Mouse (Mus musculus) gastrocnemius, postnatal 36 days (tissue): ENCODE data around the gene Pld1. TPM values are rescaled to one million over a fixed set of nuclear protein-coding genes. Genes with fewer than 3 reads are reported as not detected.

ENCODE experiments used
- DNase-seq, 2 experiments: peaks; one replicate each; pipeline ENCODE4 v3.0.0; 2022
- intact Hi-C: fragments of 180-260 bp; cut with DNase I; formaldehyde crosslinking; loops from one replicate; pipeline ENCODE4 v1.15.1; 2025
- long read RNA-seq, 2 experiments: library from polyadenylated mRNA; stranded (forward); transcript quantifications; one replicate each; pipeline ENCODE4 v2.0.0; 2021
- total RNA-seq, 2 experiments: library from RNA; stranded (reverse); gene quantifications; 2 replicates each; pipeline ENCODE4 v1.2.3; 2021

Pld1 gene
- 1 to 10 TPM; 4.7 to 6.6 TPM for total RNA-seq
- long read RNA-seq, experiment 1: 0 reads
- long read RNA-seq, experiment 2: 0 reads

DNA sequence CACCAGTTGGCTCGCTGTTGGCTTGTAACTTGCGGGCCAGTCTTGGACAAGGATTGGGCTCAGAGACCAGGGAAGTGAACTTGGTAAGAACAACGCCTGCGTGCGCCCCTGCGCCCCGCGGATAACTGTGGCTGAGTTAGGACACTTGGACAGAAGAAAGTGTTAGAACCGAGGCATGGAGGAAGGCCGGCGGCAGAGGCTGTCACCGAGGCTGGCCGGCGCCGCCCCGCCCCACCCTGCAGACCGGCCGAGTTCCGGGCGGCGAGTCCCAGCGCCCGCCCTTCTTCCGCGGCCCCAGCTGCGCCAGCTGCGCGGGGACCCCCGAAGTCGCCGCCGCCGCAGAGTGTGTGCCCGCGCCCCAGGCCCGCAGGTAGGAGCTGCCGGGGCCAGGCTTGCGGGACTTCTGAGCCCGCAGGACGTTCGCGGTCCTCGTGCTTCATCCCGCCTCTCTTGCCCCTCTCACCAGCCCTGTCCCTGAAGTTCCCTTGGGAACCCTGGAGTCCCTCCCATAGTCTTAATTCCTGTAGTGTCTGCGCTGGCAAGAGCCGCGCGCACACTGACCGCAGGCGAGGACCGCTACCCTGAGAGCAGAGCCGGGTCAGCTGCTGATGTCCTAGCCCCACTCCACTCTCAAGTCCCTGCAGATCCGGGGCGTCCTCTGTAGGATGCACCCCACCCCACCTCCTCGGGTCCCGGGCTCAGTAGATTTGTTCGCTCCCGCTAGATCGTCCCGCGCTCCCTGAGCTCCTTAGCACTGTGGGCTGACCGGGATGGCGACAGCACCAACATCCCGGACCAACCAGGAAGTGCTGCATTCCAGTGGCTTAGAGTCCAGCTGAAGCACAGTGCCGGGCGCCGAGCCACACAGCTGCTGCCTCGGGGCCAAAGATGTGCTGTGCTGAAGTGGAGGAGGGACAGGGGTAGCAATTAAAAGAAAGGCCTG lies at the start of gene Pld1:
TSS of gene Pld1 (plus strand) at position 315 of the 943 bp plus-strand sequence.
- DNase-seq: peak; percentile 86 to 92
- intact Hi-C loops: no loop called here

DNA sequence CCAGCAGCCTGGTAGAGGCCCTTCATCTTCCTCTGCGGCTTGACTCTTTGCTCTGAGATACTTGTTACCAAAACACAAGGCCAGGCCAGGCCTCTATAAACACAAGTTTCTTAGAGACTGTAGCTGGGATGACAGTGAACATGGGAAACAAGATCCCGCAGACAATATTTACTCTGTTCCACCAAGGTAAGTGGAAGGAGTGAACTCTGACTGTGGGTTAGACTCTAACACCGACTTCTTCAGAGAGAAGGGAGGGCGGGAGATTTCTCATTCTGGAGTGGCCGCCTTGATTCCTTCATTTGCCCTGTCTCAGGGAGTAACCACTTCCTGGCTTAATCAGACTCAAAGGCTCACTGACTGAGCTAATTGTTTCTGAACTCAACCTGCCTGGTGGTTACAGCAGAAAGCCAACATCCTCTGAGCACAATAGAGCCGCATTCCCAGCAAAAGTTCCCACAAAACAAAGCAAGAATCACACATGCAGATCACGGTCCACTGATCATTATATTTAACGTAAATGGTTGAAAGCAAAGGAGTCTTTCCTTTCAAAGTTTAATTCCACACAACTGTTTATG lies 42.1 kb upstream of the Pld1 start, which contains the start of gene Tmem212:
TSS of gene Tmem212 (minus strand) at position 51 of the 575 bp plus-strand sequence.
- no peak for DNase-seq
- intact Hi-C loops: no loop called here

DNA sequence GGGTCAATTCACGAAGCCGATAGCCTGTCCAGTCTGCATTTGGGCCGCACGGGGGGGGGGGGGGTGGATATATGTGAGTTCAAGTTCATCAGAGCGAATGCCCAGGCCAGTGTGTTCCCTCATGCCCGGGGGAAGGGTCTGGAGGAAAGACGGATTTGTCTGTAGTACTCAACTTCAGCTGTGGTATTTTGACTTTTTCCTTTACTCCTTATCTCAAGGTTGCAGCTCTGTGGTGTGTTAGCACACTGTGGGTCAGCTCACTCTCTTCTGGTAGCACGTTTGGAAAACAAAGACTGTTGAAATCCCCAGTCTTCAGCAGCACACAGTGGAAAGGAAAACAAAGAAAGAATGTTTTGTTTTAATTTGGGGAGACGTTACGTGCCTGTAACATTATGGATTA lies 40.3 kb upstream of the Pld1 start:
- intact Hi-C loops: no loop called here

DNA sequence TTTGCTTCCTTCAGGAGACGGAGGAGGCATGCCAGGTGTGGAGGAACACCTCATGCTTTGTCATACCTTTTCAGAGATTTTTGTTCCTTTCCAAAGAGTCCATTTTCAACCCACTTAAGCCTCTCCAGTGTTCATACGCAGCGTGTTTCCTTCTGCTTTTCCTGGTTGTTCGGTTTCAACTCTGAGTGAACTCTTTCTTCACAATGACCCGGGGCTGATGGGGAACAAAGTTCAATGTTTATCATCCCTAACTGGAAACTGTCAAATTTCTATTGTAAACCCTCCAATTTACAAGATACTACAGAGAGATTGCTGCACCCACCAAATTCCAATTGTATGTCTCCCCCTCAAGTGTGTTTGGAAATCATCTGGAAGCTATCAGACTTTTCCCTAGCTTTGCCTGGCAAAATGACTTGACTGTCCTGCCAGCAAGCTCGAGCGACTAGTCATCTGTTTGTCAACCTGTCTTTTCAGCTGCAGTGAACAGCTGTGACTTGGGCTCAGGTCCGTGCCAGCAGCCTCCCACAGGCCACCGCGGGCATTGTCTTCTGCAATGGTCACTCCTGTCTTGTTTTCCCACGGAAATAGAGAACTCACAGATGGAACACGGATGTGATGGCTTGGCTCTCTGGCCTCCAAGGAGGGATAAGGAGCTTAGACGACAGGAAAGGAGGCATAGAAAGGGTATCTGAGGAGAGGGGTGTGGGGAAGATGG lies 39.3 kb upstream of the Pld1 start:
- intact Hi-C loops: no loop called here
- peak; percentile 56 to 73 for DNase-seq

More for the DNA sequence above, 40.3 kb upstream of the Pld1 start:
- no peak for DNase-seq

DNA sequence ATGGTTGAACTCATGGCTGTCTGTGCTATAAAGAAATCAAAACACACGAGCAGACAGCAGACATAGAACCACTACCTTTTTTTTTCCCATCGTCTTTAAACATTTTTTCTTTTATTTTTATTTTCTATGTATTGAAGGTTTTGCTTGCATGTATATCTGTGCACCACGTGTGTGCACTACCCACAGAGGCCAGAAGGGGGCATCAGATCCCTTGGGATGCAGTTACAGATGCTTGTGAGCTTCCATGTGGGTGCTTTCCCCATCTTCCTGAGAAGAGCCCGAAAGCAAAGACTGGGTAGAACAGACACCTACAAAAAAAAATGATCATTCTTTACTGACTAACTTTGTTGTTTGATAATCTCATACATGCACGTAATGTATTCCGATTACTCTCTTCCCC lies 36.6 kb upstream of the Pld1 start:
- intact Hi-C loops: no loop called here
- DNase-seq: no peak

DNA sequence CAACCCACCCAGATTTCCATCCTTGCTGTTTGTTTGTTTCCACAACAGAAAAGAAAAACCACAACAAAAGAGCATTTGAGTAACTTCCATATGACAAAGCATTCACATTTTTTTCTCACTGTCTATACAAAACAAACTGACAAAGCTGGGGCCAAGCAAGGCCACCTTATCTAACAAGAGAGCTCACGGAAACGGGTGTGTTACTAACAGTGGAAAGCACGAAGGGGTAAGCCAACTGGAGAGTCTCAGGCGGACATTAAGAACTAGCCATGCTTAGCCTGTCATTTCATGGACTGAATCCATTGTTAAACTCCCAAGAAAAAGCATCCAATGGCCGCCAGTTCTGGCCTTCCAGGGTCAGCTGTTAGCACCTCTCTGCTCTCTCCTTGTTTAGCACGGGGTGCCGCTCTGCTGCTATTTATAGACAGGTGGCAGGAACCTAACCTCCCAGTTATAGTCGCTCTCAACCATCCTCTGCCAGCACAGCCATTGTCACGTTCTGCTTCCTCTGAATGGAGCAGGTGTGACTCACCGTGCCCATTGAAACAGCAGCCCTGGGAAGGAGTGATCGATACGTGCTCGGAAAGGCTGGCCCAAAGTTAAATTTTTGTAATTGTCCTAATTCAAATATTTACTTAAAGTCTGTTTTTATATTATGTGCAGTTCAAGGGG lies 33.7 kb upstream of the Pld1 start:
- intact Hi-C loops: no loop called here
- DNase-seq: no peak

DNA sequence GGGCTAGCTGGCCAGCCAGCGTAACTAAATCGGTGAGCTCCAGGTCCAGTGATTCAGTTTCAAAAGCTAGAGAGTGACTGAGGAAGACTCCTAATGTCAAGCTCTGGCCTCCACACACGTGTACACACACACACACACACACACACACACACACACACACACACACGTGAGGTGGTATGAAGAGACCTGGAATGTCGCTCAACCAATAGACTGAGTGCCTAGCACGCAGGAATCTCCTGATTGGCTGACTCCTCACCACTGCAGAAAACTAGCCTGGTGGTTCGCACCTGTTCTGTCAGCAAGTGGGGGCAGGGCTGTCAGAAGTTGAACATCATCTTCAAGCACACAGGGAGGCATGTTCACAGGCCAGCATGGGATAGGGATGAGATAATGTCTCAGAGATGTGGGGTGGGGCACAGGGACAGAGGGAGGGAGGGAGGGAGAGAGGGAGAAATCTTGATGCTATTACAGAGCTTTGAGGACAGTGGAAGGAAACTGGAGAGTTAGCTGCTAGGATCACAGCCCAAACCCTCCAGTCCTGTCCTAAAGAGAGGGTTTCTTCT lies 31.8 kb upstream of the Pld1 start:
- DNase-seq: no peak
- intact Hi-C loops: no loop called here

DNA sequence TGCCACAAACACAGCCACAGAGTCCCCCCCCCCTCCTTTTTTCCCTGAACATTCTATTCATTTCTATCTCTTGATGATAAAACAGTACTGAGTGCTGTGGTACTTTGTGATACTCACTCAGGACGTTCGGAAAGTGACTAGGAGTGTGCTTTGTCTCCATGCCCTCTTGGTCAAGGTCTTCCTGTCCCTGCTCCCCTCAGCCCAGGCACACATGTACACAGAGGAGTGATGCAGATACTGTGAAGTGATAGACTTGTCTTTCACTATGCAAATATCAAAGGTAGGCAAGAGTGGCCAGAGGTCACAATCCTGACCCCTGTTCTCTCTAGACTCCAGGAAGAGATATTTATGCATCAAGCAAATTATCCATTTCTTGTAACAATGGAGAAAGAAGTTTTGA lies 31.2 kb upstream of the Pld1 start:
- intact Hi-C loops: no loop called here
- DNase-seq: no peak

DNA sequence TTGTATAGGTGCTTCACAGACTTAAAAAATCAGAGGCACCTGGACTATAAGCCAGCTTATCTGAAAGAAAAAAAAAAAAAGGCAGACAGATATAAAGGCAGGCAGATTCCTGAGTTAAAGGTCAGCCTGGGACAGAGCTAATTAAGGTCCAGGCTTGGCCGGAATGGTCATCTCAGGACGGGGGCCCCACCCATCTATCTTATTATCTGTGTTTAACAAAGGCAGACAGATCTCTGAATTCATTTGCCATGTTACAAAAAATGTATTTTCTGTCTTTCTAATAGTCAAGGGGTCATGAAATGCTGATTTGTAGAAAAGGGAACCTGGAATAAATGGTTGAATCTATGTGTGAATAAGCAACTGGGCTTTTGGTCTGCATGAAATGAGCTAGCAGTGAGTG lies 30.2 kb upstream of the Pld1 start:
- no peak for DNase-seq
- intact Hi-C loops: no loop called here

DNA sequence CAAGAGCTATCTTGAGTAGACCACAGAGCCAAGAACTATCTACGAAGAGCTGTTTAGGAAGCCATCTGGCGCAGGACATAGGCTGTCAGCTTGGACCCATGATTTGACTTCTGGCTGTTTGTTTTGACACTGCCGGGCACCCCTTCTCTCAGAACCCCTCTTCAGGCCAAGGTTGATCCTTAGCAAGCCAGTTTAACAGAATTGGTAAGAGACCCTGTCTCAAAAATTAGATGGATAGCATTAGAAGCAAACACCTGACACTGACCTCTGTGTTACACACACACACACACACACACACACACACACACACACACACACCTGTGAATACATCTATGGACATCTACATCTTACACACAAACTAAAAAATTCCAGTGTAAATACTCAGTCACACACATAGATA lies 29.5 kb upstream of the Pld1 start:
- no peak for DNase-seq
- intact Hi-C loops: no loop called here

DNA sequence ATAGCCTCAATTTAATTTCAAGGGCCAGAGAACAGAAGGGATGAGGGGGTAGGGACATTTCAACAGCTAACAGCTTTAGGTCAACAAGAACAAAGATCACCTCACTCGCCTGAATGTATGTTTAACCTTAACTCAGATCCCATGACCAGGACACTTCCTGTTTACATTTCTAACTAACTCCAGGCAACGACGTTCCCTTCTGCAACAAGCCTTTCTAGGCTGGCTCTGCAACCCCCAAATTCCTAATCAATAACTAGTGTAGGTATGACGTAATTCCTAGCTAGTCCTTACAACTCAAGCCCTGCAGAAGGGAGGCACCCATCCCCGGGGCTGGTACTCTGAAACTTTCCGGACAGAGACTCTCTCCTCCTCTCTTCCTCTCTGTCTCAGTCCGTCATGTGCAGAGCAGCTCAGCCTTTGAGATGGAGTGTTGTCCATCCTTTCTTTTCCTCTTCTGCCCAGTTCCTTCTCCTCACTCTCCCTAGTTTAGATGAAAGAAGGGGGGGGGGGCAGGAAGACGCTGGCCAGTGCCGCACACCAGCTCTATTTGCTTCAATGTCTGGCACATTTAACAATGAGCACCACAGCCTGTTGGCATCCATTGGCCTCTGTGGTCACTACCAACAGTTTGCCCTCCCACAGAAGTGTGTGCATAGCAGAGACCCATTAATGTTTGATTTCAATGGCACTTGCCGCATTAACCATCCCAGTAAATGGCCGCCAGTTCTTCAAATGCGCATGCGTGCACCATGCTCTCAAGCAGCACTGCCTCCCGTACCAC lies 19.6 kb upstream of the Pld1 start:
- DNase-seq: no peak
- intact Hi-C loops: no loop called here

DNA sequence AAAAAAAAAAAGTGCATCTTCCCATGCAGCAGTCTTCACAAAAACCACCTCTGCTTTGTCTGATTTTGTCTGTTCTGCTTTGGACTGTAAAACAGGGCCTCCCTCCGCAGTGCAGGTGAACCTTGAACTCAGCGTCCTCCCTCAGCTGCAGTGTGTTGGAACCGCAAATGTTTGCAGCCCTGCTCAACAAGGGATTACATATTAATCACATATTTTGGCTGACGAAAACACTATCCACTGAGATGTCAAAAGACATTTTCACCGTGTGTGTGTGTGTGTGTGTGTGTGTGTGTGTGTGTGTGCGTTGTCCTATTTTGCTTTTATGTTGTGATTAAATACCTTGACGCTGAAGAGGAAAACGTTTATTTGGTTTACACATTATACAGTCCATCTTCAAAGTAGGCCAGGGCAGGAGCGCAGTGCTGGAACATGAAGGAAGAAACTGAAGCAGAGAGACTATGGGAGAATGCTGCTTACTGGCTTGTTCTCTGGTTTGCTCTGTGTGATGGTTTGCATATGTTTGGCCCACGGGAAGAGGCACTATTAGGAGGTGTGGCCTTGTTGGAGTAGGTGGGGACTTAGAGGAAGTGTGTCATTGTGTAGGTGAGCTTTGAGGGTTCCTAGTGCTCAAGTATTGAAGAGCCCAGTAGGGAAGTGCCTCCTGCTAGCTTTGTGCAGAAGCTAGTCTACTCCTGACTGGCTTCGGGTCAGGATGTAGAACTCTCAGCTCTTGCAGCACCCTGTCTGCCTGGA lies 17.1 kb upstream of the Pld1 start:
- intact Hi-C loops: no loop called here

DNA sequence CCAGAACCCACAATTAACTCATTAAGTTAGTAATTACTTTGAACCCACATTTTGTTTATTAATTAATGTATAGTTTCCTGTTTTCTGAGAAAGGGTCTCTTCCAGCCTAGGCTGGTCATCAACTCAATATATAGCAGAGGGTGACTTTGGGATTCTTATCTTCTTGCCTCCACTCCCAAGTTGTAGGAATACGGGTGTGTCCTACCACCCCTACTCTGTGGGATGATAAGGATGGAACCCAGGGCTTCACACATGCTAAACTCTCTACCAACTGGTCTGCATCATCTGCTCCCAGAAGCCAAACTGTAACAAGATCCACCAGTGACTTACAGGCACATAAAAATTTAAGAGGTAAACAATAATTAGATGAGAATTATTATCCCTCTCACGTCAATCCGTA lies 14.5 kb upstream of the Pld1 start:
- intact Hi-C loops: no loop called here
- no peak for DNase-seq

More for the DNA sequence above, 17.1 kb upstream of the Pld1 start:
- DNase-seq: no peak

DNA sequence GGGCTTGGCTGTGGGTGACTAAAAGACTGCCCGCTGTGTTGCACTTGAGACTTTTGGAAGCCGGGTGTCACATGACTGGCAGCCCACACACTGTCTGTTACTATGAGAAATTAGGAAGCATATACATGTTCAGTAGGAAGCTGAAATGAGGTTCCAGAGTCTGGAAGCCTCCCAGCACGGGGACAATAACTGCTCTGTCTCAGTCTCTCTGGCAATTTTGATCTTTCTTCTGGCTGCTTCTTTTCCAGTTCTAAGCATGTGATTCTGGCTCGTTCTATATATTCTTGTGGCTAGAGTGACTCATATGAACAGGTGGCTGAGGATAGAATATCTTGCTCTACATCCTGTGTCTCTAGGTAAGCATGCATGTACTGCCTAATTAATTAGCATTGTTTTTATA lies 9.3 kb upstream of the Pld1 start:
- DNase-seq: no peak
- intact Hi-C loops: no loop called here

DNA sequence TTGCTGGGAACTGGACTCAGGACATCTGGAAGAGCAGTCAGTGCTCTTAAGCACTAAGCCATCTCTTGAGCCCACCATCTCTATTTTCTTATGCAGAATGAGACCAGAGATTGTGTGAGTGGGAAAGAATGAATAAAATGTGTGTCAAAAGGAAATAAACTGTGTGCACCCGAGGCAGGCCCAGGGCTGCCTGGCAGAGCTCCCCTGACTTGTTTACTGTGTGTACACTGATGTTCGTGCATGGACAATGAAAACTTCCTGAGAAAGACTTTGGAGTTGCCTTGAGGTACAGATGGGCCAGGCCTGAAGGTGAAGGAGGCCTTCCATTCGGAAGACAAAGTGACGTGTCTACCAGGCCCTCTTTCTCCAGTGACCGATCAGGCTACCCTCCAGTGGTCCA lies 6.1 kb upstream of the Pld1 start:
- intact Hi-C loops: no loop called here

DNA sequence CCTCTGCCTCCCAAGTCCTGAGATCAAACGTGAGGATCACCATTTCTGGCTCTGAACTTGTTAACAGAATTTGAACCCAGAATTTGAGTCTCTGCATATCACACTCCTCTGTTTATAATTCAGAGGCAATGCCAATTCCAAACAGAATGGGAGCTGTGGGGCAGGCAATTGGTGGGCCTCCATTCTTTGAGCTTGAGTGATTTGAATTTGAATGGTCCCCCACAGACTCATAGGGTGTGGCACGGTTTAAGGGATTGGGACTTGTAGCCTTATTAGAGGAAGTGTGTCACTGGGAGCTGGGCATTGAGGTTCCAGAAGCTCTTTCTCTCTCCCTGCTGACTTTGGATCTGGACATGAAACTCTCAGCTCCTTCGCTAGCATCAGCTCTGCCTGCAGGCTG lies 2.9 kb upstream of the Pld1 start:
- DNase-seq: no peak
- intact Hi-C loops: no loop called here

More for the DNA sequence above, 6.1 kb upstream of the Pld1 start:
- DNase-seq: no peak

DNA sequence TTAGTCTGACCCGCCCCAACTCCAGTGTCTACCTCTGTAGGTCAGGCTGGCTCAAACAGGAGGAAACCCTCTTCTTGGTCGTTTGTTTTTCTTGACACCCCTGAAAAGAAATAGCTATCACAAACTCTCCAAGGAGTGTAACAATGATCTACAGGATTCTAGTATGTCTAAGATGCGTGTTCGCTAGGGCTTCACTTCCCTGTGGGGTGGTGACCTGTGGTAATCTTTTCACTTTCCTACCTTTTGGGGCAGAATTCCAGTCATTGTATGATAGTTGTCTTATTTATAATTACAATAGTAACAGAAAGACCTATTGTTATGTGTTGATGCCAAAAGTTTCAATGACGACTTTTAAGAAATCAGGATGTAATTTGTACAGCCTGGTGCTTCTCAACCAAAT lies 1.8 kb upstream of the Pld1 start:
- intact Hi-C loops: no loop called here
- DNase-seq: no peak

DNA sequence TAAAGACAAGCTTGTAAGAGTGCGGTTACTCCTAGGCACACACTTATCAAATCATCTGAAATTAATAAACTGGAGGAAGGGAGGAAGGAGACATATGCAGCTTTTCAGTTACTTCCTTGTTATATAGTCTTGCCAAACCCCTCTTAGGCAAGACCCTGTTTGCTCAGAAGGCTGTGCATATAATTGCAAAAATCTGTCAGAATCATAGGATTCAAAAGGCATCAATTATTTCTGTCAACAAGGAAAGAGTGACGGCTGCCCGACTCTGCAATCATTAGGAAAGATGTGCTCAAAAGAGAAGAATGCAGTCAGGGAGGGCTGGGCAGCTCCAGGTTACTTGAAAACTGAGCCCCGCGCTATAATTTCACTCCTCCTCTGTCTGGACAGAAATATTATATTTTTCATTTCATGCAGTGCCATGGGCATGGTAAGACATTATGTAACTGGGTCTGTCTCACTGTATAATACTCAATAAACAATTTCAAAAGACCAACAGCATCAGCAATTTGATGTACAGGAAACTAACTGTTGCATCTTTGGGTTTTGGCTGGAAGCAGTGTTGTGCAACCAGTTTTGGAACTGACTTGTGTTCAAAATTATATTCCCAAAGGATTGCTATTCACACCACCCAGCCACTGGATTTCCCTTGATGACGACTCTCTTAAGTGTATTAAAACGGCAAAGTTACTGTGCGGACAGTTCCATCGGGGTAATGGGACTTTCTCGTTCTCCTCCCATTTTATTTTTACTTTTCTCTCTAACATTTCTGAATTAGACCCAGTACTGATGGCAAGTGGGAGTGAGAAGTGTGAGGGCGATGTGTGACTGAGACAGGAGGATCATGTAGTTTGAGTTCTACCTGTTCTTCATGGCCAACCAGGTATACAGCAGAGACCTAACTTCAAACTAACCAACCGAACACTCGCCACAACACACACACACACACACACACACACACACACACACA lies 1.1 kb upstream of the Pld1 start:
- intact Hi-C loops: no loop called here
- no peak for DNase-seq
